Mouse (Mus musculus) heart, postnatal 36 days (tissue): ENCODE data around the gene Prss57. TPM values are rescaled to one million over a fixed set of nuclear protein-coding genes. Genes with fewer than 3 reads are reported as not detected.

Experiments
- DNase-seq, 2 experiments: peaks; one replicate each; pipeline ENCODE4 v3.0.0; 2021 to 2022
- intact Hi-C: fragments of 180-260 bp; cut with DNase I; formaldehyde crosslinking; loops from one replicate; pipeline ENCODE4 v1.15.1; 2025
- total RNA-seq, 2 experiments: library from RNA; stranded (reverse); gene quantifications; 2 replicates each; pipeline ENCODE4 v1.2.3; 2021

Prss57 gene
- total RNA-seq, 2 experiments from 2014 or later = not detected

GRCm38 (mm10) chr10:79808728-79809127 is 18.0 kb upstream of the Prss57 start:
- intact Hi-C loops = loop anchor here (1.0 kb wide), 1 partner anchor 14 kb away; no protein-coding TSS in a partner anchor
- no peak for DNase-seq

GRCm38 (mm10) chr10:79807826-79808225 is 17.1 kb upstream of the Prss57 start:
- intact Hi-C loops = loop anchor here (1.0 kb wide), 1 partner anchor 14 kb away; no protein-coding TSS in a partner anchor
- peak; percentile 59 to 61 for DNase-seq

- intact Hi-C loops = no loop called here
- DNase-seq = peak; percentile 60 to 63
These were observed 16.2 kb upstream of the Prss57 start for GRCm38 (mm10) chr10:79806972-79807371.

- DNase-seq = no peak
- intact Hi-C loops = no loop called here
These were observed 15.6 kb upstream of the Prss57 start for GRCm38 (mm10) chr10:79806331-79806730.

- intact Hi-C loops = no loop called here
- peak; percentile 67 to 72 for DNase-seq
These were observed 14.9 kb upstream of the Prss57 start for GRCm38 (mm10) chr10:79805636-79806035.

GRCm38 (mm10) chr10:79803716-79804323 is 13.1 kb upstream of the Prss57 start:
- DNase-seq = peak; percentile 46 to 48
- intact Hi-C loops = no loop called here

GRCm38 (mm10) chr10:79802331-79802971 is 11.7 kb upstream of the Prss57 start:
- peak; percentile 68 to 70 for DNase-seq
- intact Hi-C loops = no loop called here

GRCm38 (mm10) chr10:79801837-79802236 is 11.1 kb upstream of the Prss57 start:
- intact Hi-C loops = no loop called here
- DNase-seq = no peak

GRCm38 (mm10) chr10:79800508-79800907 is 9.7 kb upstream of the Prss57 start:
- intact Hi-C loops = no loop called here
- no peak for DNase-seq

- DNase-seq = no peak
- intact Hi-C loops = no loop called here
These were observed 7.6 kb upstream of the Prss57 start for GRCm38 (mm10) chr10:79798289-79798928.

GRCm38 (mm10) chr10:79797326-79797725 is 6.6 kb upstream of the Prss57 start:
- DNase-seq = peak; percentile 59 to 67
- intact Hi-C loops = no loop called here

GRCm38 (mm10) chr10:79795905-79796304 is 5.1 kb upstream of the Prss57 start:
- intact Hi-C loops = no loop called here
- no peak for DNase-seq

- peak; percentile 83 to 86 for DNase-seq
- intact Hi-C loops = loop anchor here (1.0 kb wide), 1 partner anchor 14 kb away; no protein-coding TSS in a partner anchor
These were observed 3.8 kb upstream of the Prss57 start for GRCm38 (mm10) chr10:79794491-79794931.

- DNase-seq = peak; percentile 45 to 52
- intact Hi-C loops = loop anchor here (1.0 kb wide), 2 partner anchors 14 to 18 kb away; no protein-coding TSS in a partner anchor
These were observed 3.2 kb upstream of the Prss57 start for GRCm38 (mm10) chr10:79793738-79794490.

- peak; percentile 88 to 91 for DNase-seq
- intact Hi-C loops = loop anchor here (1.0 kb wide), 1 partner anchor 19 kb away; no protein-coding TSS in a partner anchor
These were observed 2.4 kb upstream of the Prss57 start, which contains the start of gene Palm for GRCm38 (mm10) chr10:79793051-79793737. Gene Palm (plus strand): TSS chr10:79793572.

- intact Hi-C loops = loop anchor here (1.0 kb wide), 1 partner anchor 20 kb away; no protein-coding TSS in a partner anchor
- DNase-seq = no peak
These were observed 1.7 kb upstream of the Prss57 start for GRCm38 (mm10) chr10:79792339-79793040.

- intact Hi-C loops = loop anchor here (2.0 to 5.0 kb wide), 4 partner anchors 21 to 95 kb away; no protein-coding TSS in a partner anchor
- DNase-seq = no peak
These were observed 1.2 kb downstream of the Prss57 start for GRCm38 (mm10) chr10:79789581-79789980.

- DNase-seq = peak; percentile 81 to 91
These were observed 2.2 kb downstream of the Prss57 start for GRCm38 (mm10) chr10:79788386-79789158.

More at GRCm38 (mm10) chr10:79788386-79789158, 2.2 kb downstream of the Prss57 start:
- intact Hi-C loops = loop anchor here (2.0 to 5.0 kb wide), 4 partner anchors 20 to 94 kb away; no protein-coding TSS in a partner anchor
